Mouse (Mus musculus) lung, postnatal 0 days (tissue): ENCODE data around the gene Pip5k1b. TPM values are rescaled to one million over a fixed set of nuclear protein-coding genes. Genes with fewer than 3 reads are reported as not detected.

Experiments used
- ATAC-seq: fragments of 200-750 bp; cut with Nextera tagmentation; 2 replicates; pipeline ENCODE4 v1.8.0; 2017; ENCODE audit warnings: moderate library complexity
- DNase-seq: peaks from one replicate; pipeline ENCODE4 v3.0.0-alpha.2; 2016; ENCODE audit warnings: low spot score
- H3K27ac ChIP-seq: fragments of 300-500 bp; sonication (generic); 2 replicates; pipeline ENCODE4 v1.5.1; 2014; ENCODE audit warnings: antibody characterized with exemption, mild to moderate bottlenecking, low read length, mixed read lengths
- H3K27me3 ChIP-seq: fragments of 300-500 bp; sonication (generic); replicated peaks from 2 replicates; pipeline ENCODE4 v1.6.1; 2014; ENCODE audit warnings: low read length, mixed read lengths; ENCODE audit not compliant: insufficient read depth
- H3K36me3 ChIP-seq: fragments of 300-500 bp; sonication (generic); 2 replicates; pipeline ENCODE4 v1.6.1; 2014; ENCODE audit warnings: low read length, mixed read lengths; ENCODE audit not compliant: insufficient read depth
- H3K4me1 ChIP-seq: fragments of 300-500 bp; sonication (generic); 2 replicates; pipeline ENCODE4 v1.6.1; 2014; ENCODE audit warnings: antibody characterized with exemption, low read depth, low read length, mixed read lengths; ENCODE audit not compliant: insufficient read depth
- H3K4me2 ChIP-seq: fragments of 300-500 bp; sonication (generic); replicated peaks from 2 replicates; pipeline ENCODE4 v1.6.1; 2014; ENCODE audit warnings: low read depth, mild to moderate bottlenecking, low read length, moderate library complexity, mixed read lengths
- H3K4me3 ChIP-seq: fragments of 300-500 bp; sonication (generic); 2 replicates; pipeline ENCODE4 v1.5.1; 2014; ENCODE audit warnings: low read depth, low read length
- H3K9ac ChIP-seq: fragments of 300-500 bp; sonication (generic); replicated peaks from 2 replicates; pipeline ENCODE4 v1.6.1; 2014; ENCODE audit warnings: low read depth, mild to moderate bottlenecking
- H3K9me3 ChIP-seq: fragments of 300-500 bp; sonication (generic); 2 replicates; pipeline ENCODE4 v1.6.1; 2016; ENCODE audit warnings: low read length, mixed read lengths
- CTCF ChIP-seq: IDR thresholded peaks from 2 replicates; pipeline ENCODE4 v1.5.1; 2016; ENCODE audit warnings: antibody characterized with exemption, mild to moderate bottlenecking
- EP300 ChIP-seq: IDR thresholded peaks from 2 replicates; pipeline ENCODE4 v1.6.1; 2016; ENCODE audit warnings: antibody characterized with exemption, mild to moderate bottlenecking, control low read depth
- WGBS: fragments of 180-500 bp; shearing (Covaris S2); extraction: QIAGEN DNeasy Blood & Tissue Kit; methylation state at CpG from one replicate; pipeline ENCODE4 v1.1.7; 2014; 5-methylcytosine and 5-hydroxymethylcytosine counted together
- polyA plus RNA-seq: library from polyadenylated mRNA; unstranded; fragments of >200 nt; fragmentation: Nextera tagmentation; extraction: Ambion mirVana; gene quantifications from 2 replicates; pipeline ENCODE4 v1.2.1, GENCODE M21; 2015

Pip5k1b gene
- polyA plus RNA-seq, 1 experiment from 2014 or later, result 14.5 TPM

DNA sequence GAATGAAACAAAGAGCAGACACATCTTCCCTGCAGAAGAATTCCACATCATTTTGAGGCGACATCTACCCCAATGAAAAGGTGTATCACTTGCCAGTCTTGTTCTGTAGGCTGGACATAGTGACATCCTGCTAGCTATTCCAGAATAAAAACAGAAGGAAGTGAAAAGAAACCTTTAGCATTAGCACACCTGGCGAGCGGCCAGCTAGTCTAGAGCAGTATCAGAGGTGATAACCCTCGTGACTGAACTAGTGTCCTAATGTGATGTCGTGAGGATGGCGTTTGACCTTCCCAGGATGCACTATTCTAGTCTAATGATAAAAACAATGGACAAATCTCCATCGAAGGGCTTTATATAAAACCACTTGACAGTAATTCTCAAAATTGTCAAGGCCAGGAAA, 33.7 kb downstream of the Pip5k1b start:
- Histone ChIP-seq H3K9me3 (no peaks in the 10 kb centered on the region), H3K9ac (no peak overlapping the region), H3K27me3 (no peaks in the 10 kb centered on the region), H3K4me3 (no peak overlapping the region), H3K27ac (no peak overlapping the region), H3K4me2 (no peak overlapping the region), H3K36me3 (no peaks in the 10 kb centered on the region), H3K4me1 (no peaks in the 10 kb centered on the region)
- no peak for DNase-seq
- TF ChIP-seq EP300 (no peak), CTCF (no peak)
- ATAC-seq, result no peak
- 74% methylated on average over 7 of the region's 7 CpGs for WGBS

GRCm38 (mm10) chr19:24521146-24521545, 34.5 kb downstream of the Pip5k1b start:
- TF ChIP-seq CTCF, result no peak
- no peak for TF ChIP-seq EP300
- WGBS, result 67% methylated on average over 9 of the region's 9 CpGs
- no peak overlapping the region for H3K27ac ChIP-seq
- no peaks in the 10 kb centered on the region for H3K4me1 ChIP-seq
- no peaks in the 10 kb centered on the region for H3K27me3 ChIP-seq
- ATAC-seq (no peak), DNase-seq (no peak)
- no peaks in the 10 kb centered on the region for H3K9me3 ChIP-seq
- no peak overlapping the region for H3K9ac ChIP-seq
- H3K4me3 ChIP-seq, result no peak overlapping the region
- no peak overlapping the region for H3K4me2 ChIP-seq
- H3K36me3 ChIP-seq, result no peaks in the 10 kb centered on the region

DNA sequence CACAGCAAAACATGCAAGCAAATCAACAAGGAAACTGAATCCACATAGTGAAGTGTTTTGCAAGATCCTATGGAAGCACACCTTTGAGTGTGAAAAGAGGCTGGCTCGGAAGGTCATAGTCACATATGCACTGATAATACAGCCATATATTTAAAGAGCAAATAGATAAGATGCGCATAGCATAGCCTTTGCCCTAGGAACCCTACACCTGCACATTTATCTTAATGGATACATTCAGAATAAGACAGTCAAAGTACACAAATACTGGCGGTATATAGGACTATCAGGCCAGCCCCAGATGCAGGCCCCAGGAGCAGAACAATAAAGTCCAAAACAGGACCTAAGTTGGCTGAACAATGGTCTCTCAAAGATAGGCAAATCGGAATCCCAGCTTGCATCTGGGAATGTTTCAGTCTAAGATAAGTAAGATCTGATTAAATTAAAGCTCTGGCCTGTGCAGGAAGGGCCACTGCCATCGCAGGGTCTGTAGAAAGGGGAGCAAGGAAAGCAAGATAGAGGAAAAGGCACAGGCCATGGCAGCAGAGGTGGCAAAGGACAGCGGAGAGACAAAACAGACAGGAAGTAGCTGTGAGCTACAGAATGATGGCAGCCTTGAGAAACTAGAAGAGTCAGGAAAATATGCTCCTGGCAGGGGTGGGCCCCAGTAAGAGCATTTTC, 35.8 kb downstream of the Pip5k1b start:
- ATAC-seq, result no peak
- DNase-seq, result no peak
- H3K36me3 ChIP-seq, result no peaks in the 10 kb centered on the region
- no peak overlapping the region for H3K27ac ChIP-seq
- no peak overlapping the region for H3K4me3 ChIP-seq
- 76% methylated on average over 6 of the region's 6 CpGs for WGBS
- no peaks in the 10 kb centered on the region for H3K27me3 ChIP-seq
- H3K4me2 ChIP-seq, result no peak overlapping the region
- H3K9me3 ChIP-seq, result no peaks in the 10 kb centered on the region
- no peak for TF ChIP-seq EP300
- TF ChIP-seq CTCF, result no peak
- H3K4me1 ChIP-seq, result no peaks in the 10 kb centered on the region; the same call in 1 of the 2 replicates
- no peak overlapping the region for H3K9ac ChIP-seq

DNA sequence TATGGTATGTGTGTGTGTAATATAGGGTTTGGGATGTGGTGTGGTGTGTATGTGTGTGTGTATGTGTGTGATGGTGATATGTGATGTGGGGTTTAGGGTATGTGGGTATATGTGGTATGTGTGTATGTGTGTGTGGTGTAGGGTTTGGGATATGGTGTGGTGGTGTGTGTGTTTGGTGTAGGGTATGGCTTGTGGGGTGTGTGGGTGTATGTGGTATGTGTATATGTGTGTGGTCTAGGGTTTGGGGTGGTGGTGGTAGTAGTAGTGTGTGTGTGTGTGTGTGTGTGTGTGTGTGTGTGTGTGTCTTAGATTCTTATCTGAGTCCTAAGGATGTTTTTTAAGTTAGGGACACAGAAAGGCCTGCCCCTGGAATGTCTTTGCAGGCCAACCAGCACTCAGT, 37.3 kb downstream of the Pip5k1b start:
- no peak for TF ChIP-seq CTCF
- no peak for TF ChIP-seq EP300
- DNase-seq (no peak), ATAC-seq (no peak)
- H3K4me1 ChIP-seq, result no peaks in the 10 kb centered on the region; the same call in 1 of the 2 replicates
- H3K27me3 ChIP-seq, result no peaks in the 10 kb centered on the region
- no peak overlapping the region for H3K4me3 ChIP-seq
- H3K9me3 ChIP-seq, result no peaks in the 10 kb centered on the region
- no peak overlapping the region for H3K27ac ChIP-seq
- H3K36me3 ChIP-seq, result no peaks in the 10 kb centered on the region
- H3K4me2 ChIP-seq, result no peak overlapping the region
- H3K9ac ChIP-seq, result no peak overlapping the region

GRCm38 (mm10) chr19:24517057-24517456, 38.6 kb downstream of the Pip5k1b start:
- Histone ChIP-seq H3K27ac (no peak overlapping the region), H3K4me1 (no peaks in the 10 kb centered on the region; the same call in 1 of the 2 replicates), H3K4me2 (no peak overlapping the region), H3K36me3 (no peaks in the 10 kb centered on the region), H3K27me3 (no peaks in the 10 kb centered on the region), H3K9ac (no peak overlapping the region), H3K9me3 (no peaks in the 10 kb centered on the region), H3K4me3 (no peak overlapping the region)
- ATAC-seq (no peak), DNase-seq (no peak)
- TF ChIP-seq EP300, result no peak
- TF ChIP-seq CTCF, result no peak
- 50% methylated on average over 7 of the region's 7 CpGs for WGBS

GRCm38 (mm10) chr19:24515941-24516340, 39.7 kb downstream of the Pip5k1b start:
- DNase-seq (no peak), ATAC-seq (no peak)
- no peaks in the 10 kb centered on the region for H3K36me3 ChIP-seq
- no peak overlapping the region for H3K9ac ChIP-seq
- no peak overlapping the region for H3K4me3 ChIP-seq
- 80% methylated on average over 3 of the region's 3 CpGs for WGBS
- H3K27me3 ChIP-seq, result no peaks in the 10 kb centered on the region
- no peaks in the 10 kb centered on the region for H3K9me3 ChIP-seq
- no peak for TF ChIP-seq EP300
- TF ChIP-seq CTCF, result no peak
- no peak overlapping the region for H3K27ac ChIP-seq
- H3K4me1 ChIP-seq, result no peaks in the 10 kb centered on the region; the same call in 1 of the 2 replicates
- H3K4me2 ChIP-seq, result no peak overlapping the region
